Mouse (Mus musculus) heart, embryonic 12.5 days (tissue): ENCODE measurements at regions not wholly inside any gene's neighbourhood (a gene's known extent, or its start where the extent isn't known, plus 50 kb on each side); places are given as distances from the start of the nearest gene placed in this dataset.

Source experiments
- ATAC-seq: fragments of 200-750 bp; cut with Nextera tagmentation; 2 replicates; pipeline ENCODE4 v1.8.0; 2017; ENCODE audit warnings: moderate TSS enrichment, moderate library complexity; ENCODE audit not compliant: insufficient number of reproducible peaks, low FRiP score
- H3K27ac ChIP-seq: fragments of 300-500 bp; sonication (generic); 2 replicates; pipeline ENCODE4 v1.5.1; 2016; ENCODE audit warnings: mild to moderate bottlenecking, moderate library complexity; ENCODE audit not compliant: poor library complexity, severe bottlenecking
- H3K27me3 ChIP-seq: fragments of 300-500 bp; sonication (generic); replicated peaks from 2 replicates; pipeline ENCODE4 v1.6.1; 2016; ENCODE audit warnings: mild to moderate bottlenecking, moderate library complexity
- H3K36me3 ChIP-seq: fragments of 300-500 bp; sonication (generic); 2 replicates; pipeline ENCODE4 v1.6.1; 2016; ENCODE audit warnings: mild to moderate bottlenecking, moderate library complexity
- H3K4me1 ChIP-seq: fragments of 300-500 bp; sonication (generic); replicated peaks from 2 replicates; pipeline ENCODE4 v1.6.1; 2016; ENCODE audit warnings: mild to moderate bottlenecking
- H3K4me2 ChIP-seq: fragments of 300-500 bp; sonication (generic); 2 replicates; pipeline ENCODE4 v1.6.1; 2016; ENCODE audit warnings: mild to moderate bottlenecking, moderate library complexity
- H3K4me3 ChIP-seq: fragments of 300-500 bp; sonication (generic); 2 replicates; pipeline ENCODE4 v1.5.1; 2016; ENCODE audit warnings: mild to moderate bottlenecking
- H3K9ac ChIP-seq: fragments of 300-500 bp; sonication (generic); 2 replicates; pipeline ENCODE4 v1.6.1; 2016; ENCODE audit warnings: mild to moderate bottlenecking, moderate library complexity
- H3K9me3 ChIP-seq: fragments of 300-500 bp; sonication (generic); replicated peaks from 2 replicates; pipeline ENCODE4 v1.6.1; 2016; ENCODE audit warnings: mild to moderate bottlenecking, moderate library complexity
- WGBS: fragments of 180-500 bp; shearing (Covaris S2); methylation state at CpG from one replicate; pipeline ENCODE4 v1.1.7; 2016; 5-methylcytosine and 5-hydroxymethylcytosine counted together

GRCm38 (mm10) chr10:56695100-56695499, 318.0 kb downstream of the Gja1 start:
- Histone ChIP-seq H3K36me3 (no peaks in the 10 kb centered on the region), H3K4me3 (no peak overlapping the region), H3K4me1 (no peaks in the 10 kb centered on the region), H3K9ac (no peak overlapping the region), H3K9me3 (no peaks in the 10 kb centered on the region), H3K4me2 (no peak overlapping the region), H3K27me3 (no peaks in the 10 kb centered on the region), H3K27ac (no peak overlapping the region)
- ATAC-seq: no peak
- 75% methylated on average over 3 of the region's 3 CpGs for WGBS

- WGBS: 72% methylated on average over 6 of the region's 6 CpGs
- Histone ChIP-seq H3K4me1 (no peaks in the 10 kb centered on the region), H3K9me3 (no peaks in the 10 kb centered on the region), H3K27ac (no peak overlapping the region), H3K36me3 (no peaks in the 10 kb centered on the region), H3K27me3 (no peaks in the 10 kb centered on the region), H3K9ac (no peak overlapping the region), H3K4me3 (no peak overlapping the region), H3K4me2 (no peak overlapping the region)
- ATAC-seq: no peak
Observed at GRCm38 (mm10) chr10:56700126-56700525, 323.0 kb downstream of the Gja1 start.

GRCm38 (mm10) chr10:56708411-56708810, 331.3 kb downstream of the Gja1 start:
- ATAC-seq: no peak
- Histone ChIP-seq H3K4me3 (no peak overlapping the region), H3K27me3 (no peaks in the 10 kb centered on the region), H3K36me3 (no peaks in the 10 kb centered on the region), H3K9me3 (no peaks in the 10 kb centered on the region), H3K4me1 (no peaks in the 10 kb centered on the region), H3K27ac (no peak overlapping the region), H3K9ac (no peak overlapping the region), H3K4me2 (no peak overlapping the region)
- WGBS: 80% methylated on average over 2 of the region's 2 CpGs

GRCm38 (mm10) chr10:56708886-56709285, 331.8 kb downstream of the Gja1 start:
- Histone ChIP-seq H3K27me3 (no peaks in the 10 kb centered on the region), H3K27ac (no peak overlapping the region), H3K9ac (no peak overlapping the region), H3K4me2 (no peak overlapping the region), H3K36me3 (no peaks in the 10 kb centered on the region), H3K9me3 (no peaks in the 10 kb centered on the region), H3K4me1 (no peaks in the 10 kb centered on the region), H3K4me3 (no peak overlapping the region)
- no peak for ATAC-seq
- 71% methylated on average over 1 of the region's 1 CpGs for WGBS

- 64% methylated on average over 7 of the region's 7 CpGs for WGBS
- Histone ChIP-seq H3K36me3 (no peaks in the 10 kb centered on the region), H3K9ac (no peak overlapping the region), H3K4me3 (no peak overlapping the region), H3K4me1 (peaks cover 4% of the 10 kb centered on the region), H3K9me3 (no peaks in the 10 kb centered on the region), H3K27me3 (no peaks in the 10 kb centered on the region), H3K27ac (no peak overlapping the region), H3K4me2 (no peak overlapping the region)
- no peak for ATAC-seq
Observed at GRCm38 (mm10) chr10:56712611-56713105, 335.5 kb downstream of the Gja1 start.

GRCm38 (mm10) chr10:56737073-56737472, 359.9 kb downstream of the Gja1 start:
- H3K36me3 ChIP-seq: no peaks in the 10 kb centered on the region
- no peaks in the 10 kb centered on the region for H3K27me3 ChIP-seq
- H3K9me3 ChIP-seq: no peaks in the 10 kb centered on the region
- no peaks in the 10 kb centered on the region for H3K4me1 ChIP-seq
- H3K27ac ChIP-seq: no peak overlapping the region
- no peak for ATAC-seq
- no peak overlapping the region for H3K4me3 ChIP-seq
- H3K4me2 ChIP-seq: no peak overlapping the region
- H3K9ac ChIP-seq: no peak overlapping the region

- no peaks in the 10 kb centered on the region for H3K9me3 ChIP-seq
- no peak for ATAC-seq
- 79% methylated on average over 3 of the region's 3 CpGs for WGBS
Observed at GRCm38 (mm10) chr10:56739621-56740020, 362.5 kb downstream of the Gja1 start.

GRCm38 (mm10) chr10:56752134-56752533, 375.0 kb downstream of the Gja1 start:
- 34% methylated on average over 2 of the region's 2 CpGs for WGBS
- H3K36me3 ChIP-seq: no peaks in the 10 kb centered on the region
- no peaks in the 10 kb centered on the region for H3K9me3 ChIP-seq
- no peak overlapping the region for H3K27ac ChIP-seq
- no peak overlapping the region for H3K9ac ChIP-seq
- no peak overlapping the region for H3K4me3 ChIP-seq
- no peaks in the 10 kb centered on the region for H3K27me3 ChIP-seq
- H3K4me1 ChIP-seq: peaks cover 6% of the 10 kb centered on the region; the same call in 1 of the 2 replicates
- H3K4me2 ChIP-seq: no peak overlapping the region
- no peak for ATAC-seq

More at GRCm38 (mm10) chr10:56739621-56740020, 362.5 kb downstream of the Gja1 start:
- H3K4me1 ChIP-seq: no peaks in the 10 kb centered on the region
- H3K4me2 ChIP-seq: no peak overlapping the region
- no peak overlapping the region for H3K4me3 ChIP-seq
- H3K9ac ChIP-seq: no peak overlapping the region
- H3K27me3 ChIP-seq: no peaks in the 10 kb centered on the region
- no peaks in the 10 kb centered on the region for H3K36me3 ChIP-seq
- no peak overlapping the region for H3K27ac ChIP-seq

GRCm38 (mm10) chr10:56753576-56753975, 376.4 kb downstream of the Gja1 start:
- Histone ChIP-seq H3K27me3 (no peaks in the 10 kb centered on the region), H3K9me3 (no peaks in the 10 kb centered on the region), H3K4me2 (no peak overlapping the region), H3K27ac (no peak overlapping the region), H3K4me3 (no peak overlapping the region), H3K9ac (no peak overlapping the region), H3K36me3 (no peaks in the 10 kb centered on the region), H3K4me1 (peaks cover 6% of the 10 kb centered on the region; the same call in 1 of the 2 replicates)
- WGBS: 40% methylated on average over 2 of the region's 2 CpGs
- ATAC-seq: no peak

- no peak overlapping the region for H3K4me3 ChIP-seq
- H3K27me3 ChIP-seq: no peaks in the 10 kb centered on the region
- H3K9ac ChIP-seq: no peak overlapping the region
- no peak for ATAC-seq
- H3K36me3 ChIP-seq: no peaks in the 10 kb centered on the region
- H3K4me2 ChIP-seq: no peak overlapping the region
- 76% methylated on average over 11 of the region's 11 CpGs for WGBS
- H3K27ac ChIP-seq: no peak overlapping the region
- peaks cover 6% of the 10 kb centered on the region; the same call in 1 of the 2 replicates for H3K4me1 ChIP-seq
- H3K9me3 ChIP-seq: no peaks in the 10 kb centered on the region
Observed at GRCm38 (mm10) chr10:56754546-56755175, 377.5 kb downstream of the Gja1 start.

- H3K4me1 ChIP-seq: no peaks in the 10 kb centered on the region
- WGBS: 82% methylated on average over 4 of the region's 4 CpGs
- H3K4me3 ChIP-seq: no peak overlapping the region
- H3K9ac ChIP-seq: no peak overlapping the region
- H3K36me3 ChIP-seq: no peaks in the 10 kb centered on the region
- H3K27me3 ChIP-seq: no peaks in the 10 kb centered on the region
- no peak overlapping the region for H3K27ac ChIP-seq
- no peaks in the 10 kb centered on the region for H3K9me3 ChIP-seq
- H3K4me2 ChIP-seq: no peak overlapping the region
- ATAC-seq: no peak
Observed at GRCm38 (mm10) chr10:56770629-56771028, 393.5 kb downstream of the Gja1 start.

GRCm38 (mm10) chr10:56782265-56782664, 405.1 kb downstream of the Gja1 start:
- 74% methylated on average over 2 of the region's 2 CpGs for WGBS
- H3K27ac ChIP-seq: no peak overlapping the region
- H3K9me3 ChIP-seq: no peaks in the 10 kb centered on the region
- no peak overlapping the region for H3K9ac ChIP-seq
- H3K4me1 ChIP-seq: no peaks in the 10 kb centered on the region
- H3K4me3 ChIP-seq: no peak overlapping the region
- H3K27me3 ChIP-seq: no peaks in the 10 kb centered on the region
- no peak for ATAC-seq
- H3K36me3 ChIP-seq: no peaks in the 10 kb centered on the region
- no peak overlapping the region for H3K4me2 ChIP-seq
